Mouse (Mus musculus) midbrain, postnatal 0 days (tissue): Measurements from ENCODE around the gene Ube2d2b. TPM values are rescaled to one million over a fixed set of nuclear protein-coding genes. Genes with fewer than 3 reads are reported as not detected.

Experiments used
- ATAC-seq: fragments of 200-750 bp; cut with Nextera tagmentation; 2 replicates; pipeline ENCODE4 v1.8.0; 2017; ENCODE audit warnings: moderate number of reproducible peaks, mild to moderate bottlenecking, moderate TSS enrichment, moderate library complexity; ENCODE audit not compliant: low FRiP score
- DNase-seq: peaks from one replicate; pipeline ENCODE4 v3.0.0-alpha.2; 2015; ENCODE audit warnings: low spot score
- H3K27ac ChIP-seq: fragments of 300-500 bp; sonication (generic); 2 replicates; pipeline ENCODE4 v1.5.1; 2014; ENCODE audit warnings: low read depth, mild to moderate bottlenecking, low read length, mixed read lengths
- H3K27me3 ChIP-seq: fragments of 300-500 bp; sonication (generic); 2 replicates; pipeline ENCODE4 v1.6.1; 2014; ENCODE audit warnings: low read length, control low read depth, mixed read lengths; ENCODE audit not compliant: insufficient read depth
- H3K36me3 ChIP-seq: fragments of 300-500 bp; sonication (generic); 2 replicates; pipeline ENCODE4 v1.6.1; 2014; ENCODE audit warnings: low read length, control low read depth, mixed read lengths; ENCODE audit not compliant: insufficient read depth
- H3K4me1 ChIP-seq: fragments of 300-500 bp; sonication (generic); 2 replicates; pipeline ENCODE4 v1.6.1; 2014; ENCODE audit warnings: mild to moderate bottlenecking, control low read depth, antibody characterized with exemption, low read length, mixed read lengths; ENCODE audit not compliant: insufficient read depth
- H3K4me2 ChIP-seq: fragments of 300-500 bp; sonication (generic); 2 replicates; pipeline ENCODE4 v1.6.1; 2014; ENCODE audit warnings: low read depth, mild to moderate bottlenecking, low read length, mixed read lengths; ENCODE audit not compliant: poor library complexity, severe bottlenecking
- H3K4me3 ChIP-seq: fragments of 300-500 bp; sonication (generic); 2 replicates; pipeline ENCODE4 v1.5.1; 2014; ENCODE audit warnings: low read depth, mild to moderate bottlenecking, low read length, moderate library complexity
- H3K9ac ChIP-seq: fragments of 300-500 bp; sonication (generic); replicated peaks from 2 replicates; pipeline ENCODE4 v1.6.1; 2014; ENCODE audit warnings: mild to moderate bottlenecking, low read length, moderate library complexity, mixed read lengths; ENCODE audit not compliant: poor library complexity, severe bottlenecking
- H3K9me3 ChIP-seq: fragments of 300-500 bp; sonication (generic); 2 replicates; pipeline ENCODE4 v1.6.1; 2016; ENCODE audit warnings: low read length, control low read depth
- CTCF ChIP-seq: IDR thresholded peaks from 2 replicates; pipeline ENCODE4 v1.5.1; 2016; ENCODE audit warnings: antibody characterized with exemption, mild to moderate bottlenecking
- WGBS: fragments of 180-500 bp; shearing (Covaris S2); extraction: QIAGEN DNeasy Blood & Tissue Kit; methylation state at CpG from one replicate; pipeline ENCODE4 v1.1.7; 2014; 5-methylcytosine and 5-hydroxymethylcytosine counted together
- polyA plus RNA-seq: library from polyadenylated mRNA; unstranded; fragments of >200 nt; fragmentation: Nextera tagmentation; extraction: Ambion mirVana; gene quantifications from 2 replicates; pipeline ENCODE4 v1.2.1, GENCODE M21; 2015
- total RNA-seq: library from RNA; depleted of rRNA; stranded (reverse); fragments of >200 nt; gene quantifications from 2 replicates; pipeline ENCODE4 v1.2.3, GENCODE M21; 2014; rRNA removed

The Ube2d2b gene
- total and polyA plus RNA-seq, 2 experiments from 2014 or later, result 0.09 TPM; not detected in 1

DNA sequence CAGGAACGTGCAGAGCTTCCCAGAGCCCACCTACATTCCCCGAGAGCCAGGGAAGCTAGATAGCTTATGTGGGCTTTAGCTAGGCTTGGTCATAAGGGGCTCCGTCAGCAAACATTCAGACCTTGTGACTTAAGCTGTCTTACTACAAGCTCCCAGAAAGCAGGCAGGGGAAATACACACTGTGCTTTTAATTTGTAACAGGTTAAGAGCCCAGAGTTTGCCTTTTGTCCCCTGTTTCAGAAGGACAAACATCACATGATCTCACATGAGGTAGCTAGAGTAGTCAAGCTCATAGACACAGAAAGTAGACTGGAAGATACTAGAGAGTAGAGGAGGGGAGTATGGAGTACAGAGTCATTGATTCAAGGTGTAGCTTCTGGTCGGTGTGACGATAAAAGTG lies 50.8 kb downstream of the Ube2d2b start:
- Histone ChIP-seq H3K9ac (no peak overlapping the region), H3K4me3 (no peak overlapping the region), H3K27me3 (no peaks in the 10 kb centered on the region), H3K36me3 (no peaks in the 10 kb centered on the region), H3K27ac (no peak overlapping the region), H3K4me2 (no peak overlapping the region), H3K4me1 (no peaks in the 10 kb centered on the region), H3K9me3 (no peaks in the 10 kb centered on the region)
- ATAC-seq, result no peak
- TF ChIP-seq CTCF, result no peak
- no peak for DNase-seq
- WGBS, result 84% methylated on average over 5 of the region's 5 CpGs

Other genes with a start within 250 kb of the Ube2d2b start
- gene Rpap2, start 232.7 kb upstream of the Ube2d2b start, total RNA-seq, result 15.5 and 17.5 TPM in 2 replicates
- 21.4 and 25.2 TPM in 2 replicates for gene Rpap2, start 232.7 kb upstream of the Ube2d2b start, polyA plus RNA-seq
- gene Glmn, start 232.2 kb upstream of the Ube2d2b start, total RNA-seq, result 10.7 and 20.0 TPM in 2 replicates
- 36.1 and 39.8 TPM in 2 replicates for gene Glmn, start 232.2 kb upstream of the Ube2d2b start, polyA plus RNA-seq
- 0.05 TPM in 1 of 2 replicates, not detected in the other for gene Gfi1, start 104.1 kb upstream of the Ube2d2b start, total RNA-seq
- gene Gfi1, start 104.1 kb upstream of the Ube2d2b start, polyA plus RNA-seq, result not detected in 2 replicates
- gene Evi5, start 45.0 kb downstream of the Ube2d2b start, total RNA-seq, result 47.1 and 68.6 TPM in 2 replicates
- 53.1 and 55.0 TPM in 2 replicates for gene Evi5, start 45.0 kb downstream of the Ube2d2b start, polyA plus RNA-seq
- 128 and 189 TPM in 2 replicates for gene Rpl5, start 70.4 kb downstream of the Ube2d2b start, total RNA-seq
- gene Rpl5, start 70.4 kb downstream of the Ube2d2b start, polyA plus RNA-seq, result 62.2 and 63.1 TPM in 2 replicates
- gene Fam69a, start 157.0 kb downstream of the Ube2d2b start, total RNA-seq, result 16.2 and 24.6 TPM in 2 replicates
- gene Fam69a, start 157.0 kb downstream of the Ube2d2b start, polyA plus RNA-seq, result 77.4 and 79.7 TPM in 2 replicates
- gene Mtf2, start 235.6 kb downstream of the Ube2d2b start, total RNA-seq, result 57.9 and 60.0 TPM in 2 replicates
- 54.7 and 55.0 TPM in 2 replicates for gene Mtf2, start 235.6 kb downstream of the Ube2d2b start, polyA plus RNA-seq